Mouse (Mus musculus) embryonic fibroblast, embryonic 13.5 days (primary cell): ENCODE data around the gene Fkrp.

Experiments used
- CTCF ChIP-seq: IDR thresholded peaks from 2 replicates; pipeline ENCODE4 v1.5.1; 2011; ENCODE audit warnings: mild to moderate bottlenecking, control low read depth, low read length, moderate library complexity, borderline replicate concordance; ENCODE audit not compliant: insufficient read depth
- POLR2A ChIP-seq: IDR thresholded peaks from 2 replicates; pipeline ENCODE4 v1.6.1; 2011; ENCODE audit warnings: low read depth, mild to moderate bottlenecking, control low read depth, low read length, moderate library complexity

DNA sequence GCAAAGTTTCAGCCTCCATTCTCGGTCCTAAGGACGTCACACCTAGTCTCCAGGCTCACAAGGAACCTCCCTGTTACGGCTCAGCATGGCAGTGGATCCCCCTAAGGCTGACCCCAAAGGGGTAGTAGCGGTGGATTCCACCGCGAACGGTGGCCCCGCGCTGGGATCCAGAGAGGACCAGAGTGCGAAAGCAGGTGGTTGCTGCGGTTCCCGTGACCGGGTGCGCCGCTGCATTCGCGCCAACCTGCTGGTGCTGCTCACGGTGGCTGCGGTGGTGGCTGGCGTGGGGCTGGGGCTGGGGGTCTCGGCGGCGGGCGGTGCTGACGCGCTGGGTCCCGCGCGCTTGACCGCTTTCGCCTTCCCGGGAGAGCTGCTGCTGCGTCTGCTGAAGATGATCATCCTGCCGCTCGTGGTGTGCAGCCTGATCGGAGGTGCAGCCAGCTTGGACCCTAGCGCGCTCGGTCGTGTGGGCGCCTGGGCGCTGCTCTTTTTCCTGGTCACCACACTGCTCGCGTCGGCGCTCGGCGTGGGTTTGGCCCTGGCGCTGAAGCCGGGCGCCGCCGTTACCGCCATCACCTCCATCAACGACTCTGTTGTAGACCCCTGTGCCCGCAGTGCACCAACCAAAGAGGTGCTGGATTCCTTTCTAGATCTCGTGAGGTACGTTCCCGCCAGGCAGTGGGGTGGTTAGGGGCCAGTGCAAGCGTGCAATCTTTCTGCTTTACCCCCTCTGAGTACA lies 34.5 kb downstream of the Fkrp start:
- no peak for TF ChIP-seq CTCF
- no peak; the same call in none of the 2 replicates for TF ChIP-seq POLR2A
